Mouse (Mus musculus) sigmoid colon, adult 10 weeks (tissue): Measurements from ENCODE around the gene Pak6. TPM values are rescaled to one million over a fixed set of nuclear protein-coding genes. Genes with fewer than 3 reads are reported as not detected.

Source experiments
- polyA plus RNA-seq: library from polyadenylated mRNA; stranded (reverse); fragments of 350-450 nt; fragmentation: Illumina TruSeq; extraction: RNeasy Lipid Tissue Mini Kit (QIAGEN cat#74804); gene quantifications from one replicate; pipeline ENCODE4 v1.2.3, GENCODE M21; 2014; ENCODE audit warnings: low read depth, low replicate concordance

Gene Pak6
- polyA plus RNA-seq = 0.25 TPM

GRCm38 (mm10) chr2:118662902-118663803 lies at the start of gene Pak6:
TSS of gene Pak6 (plus strand) at chr2:118663303.

GRCm38 (mm10) chr2:118703913-118704730 lies 41.0 kb downstream of the Pak6 start, which contains the start of gene Ankrd63:
TSS of gene Ankrd63 (minus strand) at chr2:118703963.

GRCm38 (mm10) chr2:118728337-118728736 lies 65.2 kb downstream of the Pak6 start, which contains the start of gene Plcb2:
TSS of gene Plcb2 (minus strand) at chr2:118728438.

GRCm38 (mm10) chr2:118745232-118745884 lies 82.3 kb downstream of the Pak6 start, which contains the start of gene Inafm2:
TSS of gene Inafm2 (plus strand) at chr2:118745758.

Other genes starting within 250 kb of the Pak6 start
- gene Srp14, start 183.6 kb upstream of the Pak6 start, polyA plus RNA-seq = 72.2 TPM
- 5.9 TPM for gene Bmf, start 113.6 kb upstream of the Pak6 start, polyA plus RNA-seq
- gene Bub1b, start 65.1 kb upstream of the Pak6 start, polyA plus RNA-seq = 14.1 TPM
- 0.32 TPM for gene Ankrd63, start 40.7 kb downstream of the Pak6 start, polyA plus RNA-seq
- gene Plcb2, start 65.1 kb downstream of the Pak6 start, polyA plus RNA-seq = 1.4 TPM
- 28.4 TPM for gene Inafm2, start 82.5 kb downstream of the Pak6 start, polyA plus RNA-seq
- gene Ccdc9b, start 99.4 kb downstream of the Pak6 start, polyA plus RNA-seq = 3.6 TPM
- 45.6 TPM for gene Phgr1, start 109.5 kb downstream of the Pak6 start, polyA plus RNA-seq
- gene Disp2, start 116.4 kb downstream of the Pak6 start, polyA plus RNA-seq = 2.0 TPM
- 8.6 TPM for gene Knstrn, start 150.7 kb downstream of the Pak6 start, polyA plus RNA-seq
- gene Ivd, start 198.7 kb downstream of the Pak6 start, polyA plus RNA-seq = 18.0 TPM
- gene Bahd1, start 237.1 kb downstream of the Pak6 start, polyA plus RNA-seq = 4.7 TPM